Mouse (Mus musculus): ENCODE measurements at regions not wholly inside any gene's neighbourhood (a gene's known extent, or its start where the extent isn't known, plus 50 kb on each side); places are given as distances from the start of the nearest gene placed in this dataset.

- Histone ChIP-seq H3K4me3 (replicated peaks; ENCODE audit: low read depth, low read length) (no peak overlapping the region), H3K27me3 (ENCODE audit: insufficient read depth, low read length) (no peaks in the 10 kb centered on the region), H3K27ac (no peak overlapping the region), H3K9me3 (replicated peaks; ENCODE audit: low read length) (no peaks in the 10 kb centered on the region), H3K36me3 (ENCODE audit: insufficient read depth, low read length) (no peaks in the 10 kb centered on the region), H3K4me1 (replicated peaks; ENCODE audit: insufficient read depth, low read length) (no peaks in the 10 kb centered on the region), H3K9ac (ENCODE audit: low read depth, low read length) (no peak overlapping the region), H3K4me2 (ENCODE audit: low read length) (no peak overlapping the region)
- ATAC-seq (replicated peaks; ENCODE audit: low FRiP score, low read depth) (peak; percentile 65; the same call in 1 of the 2 replicates), DNase-seq (ENCODE audit: low spot score) (peak; percentile 89)
- WGBS: 27% methylated on average over 6 of the region's 6 CpGs
- no peak for TF ChIP-seq CTCF (IDR thresholded peaks at IDR 0.05; ENCODE audit: low read depth)
Observed at GRCm38 (mm10) chr15:63442146-63442780, 402.7 kb downstream of the Gsdmc2 start.

DNA sequence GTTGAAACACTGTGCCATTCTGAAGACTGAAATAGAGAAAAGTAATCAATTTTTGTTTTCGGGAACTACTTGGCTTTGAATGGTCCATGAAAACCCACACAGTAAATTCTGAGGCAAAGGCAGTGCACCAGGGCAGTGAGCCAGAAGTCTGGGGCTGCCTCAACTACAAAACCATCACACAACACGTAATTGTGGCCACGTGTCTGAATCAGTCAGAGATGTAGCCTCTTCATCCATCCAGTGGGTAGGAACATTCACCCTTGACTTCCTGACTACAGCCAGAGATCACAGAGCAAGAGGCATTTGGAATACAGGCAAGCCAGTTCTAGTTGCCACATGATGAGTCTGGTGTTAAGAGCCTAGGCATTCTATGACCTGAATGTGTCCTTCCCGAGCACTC, 432.3 kb downstream of the Gsdmc2 start:
- H3K27ac ChIP-seq: no peak overlapping the region
- 71% methylated on average over 4 of the region's 4 CpGs for WGBS
- no peak overlapping the region for H3K4me3 ChIP-seq (replicated peaks; ENCODE audit: low read depth, low read length)

DNA sequence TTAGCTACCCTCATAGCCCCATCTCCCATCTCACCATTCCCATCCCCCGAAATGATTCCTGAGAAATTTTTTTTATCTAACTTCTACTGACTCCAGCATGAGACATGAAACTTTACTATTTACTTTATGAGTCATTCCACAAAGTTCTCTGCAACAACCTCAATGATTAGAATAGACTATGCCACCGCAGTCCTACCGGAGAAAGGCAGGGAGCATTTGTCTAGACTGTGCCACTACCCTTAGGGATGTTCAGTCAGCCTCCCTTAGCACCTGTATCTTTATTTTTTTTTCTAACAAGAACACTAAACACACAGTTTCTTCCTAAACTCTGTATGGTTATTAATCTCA, 433.2 kb downstream of the Gsdmc2 start:
- H3K27ac ChIP-seq: no peak overlapping the region
- DNase-seq (ENCODE audit: low spot score): peak; percentile 52

More for the DNA sequence above, 432.3 kb downstream of the Gsdmc2 start:
- ATAC-seq (replicated peaks; ENCODE audit: low FRiP score, low read depth) (no peak), DNase-seq (ENCODE audit: low spot score) (no peak)
- no peak overlapping the region for H3K9ac ChIP-seq (ENCODE audit: low read depth, low read length)
- TF ChIP-seq CTCF (IDR thresholded peaks at IDR 0.05; ENCODE audit: low read depth): no peak
- H3K9me3 ChIP-seq (replicated peaks; ENCODE audit: low read length): no peaks in the 10 kb centered on the region
- no peaks in the 10 kb centered on the region for H3K27me3 ChIP-seq (ENCODE audit: insufficient read depth, low read length)
- no peaks in the 10 kb centered on the region for H3K36me3 ChIP-seq (ENCODE audit: insufficient read depth, low read length)
- no peaks in the 10 kb centered on the region for H3K4me1 ChIP-seq (replicated peaks; ENCODE audit: insufficient read depth, low read length)
- no peak overlapping the region for H3K4me2 ChIP-seq (ENCODE audit: low read length)

GRCm38 (mm10) chr15:63410994-63411770, 433.8 kb downstream of the Gsdmc2 start:
- H3K4me2 ChIP-seq (ENCODE audit: low read length): peak overlapping the region; percentile 17; the same call in 1 of the 2 replicates
- no peaks in the 10 kb centered on the region for H3K36me3 ChIP-seq (ENCODE audit: insufficient read depth, low read length)
- no peaks in the 10 kb centered on the region for H3K4me1 ChIP-seq (replicated peaks; ENCODE audit: insufficient read depth, low read length)
- H3K9me3 ChIP-seq (replicated peaks; ENCODE audit: low read length): no peaks in the 10 kb centered on the region
- peak; percentile 77 for DNase-seq (ENCODE audit: low spot score)
- no peaks in the 10 kb centered on the region for H3K27me3 ChIP-seq (ENCODE audit: insufficient read depth, low read length)
- TF ChIP-seq CTCF (IDR thresholded peaks at IDR 0.05; ENCODE audit: low read depth): no peak
- whole genome bisulfite sequencing: 40% methylated on average over 11 of the region's 11 CpGs
- H3K27ac ChIP-seq: no peak overlapping the region
- no peak overlapping the region for H3K4me3 ChIP-seq (replicated peaks; ENCODE audit: low read depth, low read length)
- ATAC-seq (replicated peaks; ENCODE audit: low FRiP score, low read depth): no peak; the same call in 1 of the 2 replicates
- no peak overlapping the region for H3K9ac ChIP-seq (ENCODE audit: low read depth, low read length)

More for the DNA sequence above, 433.2 kb downstream of the Gsdmc2 start:
- no peak overlapping the region for H3K4me3 ChIP-seq (replicated peaks; ENCODE audit: low read depth, low read length)
- no peaks in the 10 kb centered on the region for H3K36me3 ChIP-seq (ENCODE audit: insufficient read depth, low read length)
- TF ChIP-seq CTCF (IDR thresholded peaks at IDR 0.05; ENCODE audit: low read depth): no peak
- H3K9ac ChIP-seq (ENCODE audit: low read depth, low read length): no peak overlapping the region
- no peak; the same call in 1 of the 2 replicates for ATAC-seq (replicated peaks; ENCODE audit: low FRiP score, low read depth)
- no peaks in the 10 kb centered on the region for H3K4me1 ChIP-seq (replicated peaks; ENCODE audit: insufficient read depth, low read length)
- WGBS: 54% methylated on average over 3 of the region's 3 CpGs
- no peaks in the 10 kb centered on the region for H3K9me3 ChIP-seq (replicated peaks; ENCODE audit: low read length)
- no peak overlapping the region for H3K4me2 ChIP-seq (ENCODE audit: low read length)
- no peaks in the 10 kb centered on the region for H3K27me3 ChIP-seq (ENCODE audit: insufficient read depth, low read length)

DNA sequence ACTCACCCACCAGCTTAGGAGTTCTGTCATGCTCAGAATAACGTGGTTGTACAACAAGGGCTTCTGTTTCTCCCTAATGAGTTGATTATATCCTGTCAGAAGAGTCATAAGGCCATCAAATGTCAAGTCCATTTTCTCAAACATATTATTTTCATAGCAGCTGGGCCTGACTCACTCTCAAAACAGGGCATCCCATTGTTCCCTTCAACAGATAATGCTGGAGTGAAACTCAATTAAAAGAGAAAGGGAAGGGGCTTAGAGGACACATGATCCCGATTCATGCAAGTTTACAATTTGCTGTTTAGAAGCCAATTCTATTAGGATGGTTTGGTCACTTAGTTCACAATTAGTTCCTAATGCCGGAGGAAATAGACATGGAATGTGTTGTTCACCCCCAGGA, 444.5 kb downstream of the Gsdmc2 start:
- Histone ChIP-seq H3K9ac (ENCODE audit: low read depth, low read length) (no peak overlapping the region), H3K4me2 (ENCODE audit: low read length) (no peak overlapping the region), H3K4me3 (replicated peaks; ENCODE audit: low read depth, low read length) (no peak overlapping the region), H3K27me3 (ENCODE audit: insufficient read depth, low read length) (no peaks in the 10 kb centered on the region), H3K27ac (no peak overlapping the region), H3K9me3 (replicated peaks; ENCODE audit: low read length) (no peaks in the 10 kb centered on the region), H3K4me1 (replicated peaks; ENCODE audit: insufficient read depth, low read length) (no peaks in the 10 kb centered on the region), H3K36me3 (ENCODE audit: insufficient read depth, low read length) (no peaks in the 10 kb centered on the region)
- no peak for ATAC-seq (replicated peaks; ENCODE audit: low FRiP score, low read depth)
- 72% methylated on average over 3 of the region's 3 CpGs for WGBS
- no peak for DNase-seq (ENCODE audit: low spot score)
- no peak for TF ChIP-seq CTCF (IDR thresholded peaks at IDR 0.05; ENCODE audit: low read depth)

DNA sequence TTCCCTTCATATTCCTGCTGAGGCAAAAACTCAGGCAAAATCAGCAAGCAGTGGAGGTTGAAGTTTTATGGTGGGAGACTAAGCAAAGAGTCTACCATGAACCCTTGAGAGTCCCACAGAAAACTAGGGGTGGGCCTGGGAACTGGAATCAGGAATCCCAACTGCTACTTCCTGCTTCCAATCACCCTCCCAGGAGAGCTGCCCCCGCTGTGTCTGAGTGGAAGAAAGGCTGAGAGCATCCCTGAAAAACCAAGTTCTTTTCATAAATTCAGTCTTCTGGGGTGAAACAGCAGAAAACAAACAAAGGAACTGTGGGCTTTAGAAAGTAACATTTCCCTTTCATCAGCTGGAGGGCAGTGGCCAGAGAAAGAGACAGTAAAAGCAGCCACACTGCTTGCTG, 445.0 kb downstream of the Gsdmc2 start:
- Histone ChIP-seq H3K36me3 (ENCODE audit: insufficient read depth, low read length) (no peaks in the 10 kb centered on the region), H3K4me3 (replicated peaks; ENCODE audit: low read depth, low read length) (no peak overlapping the region), H3K27ac (no peak overlapping the region), H3K9ac (ENCODE audit: low read depth, low read length) (no peak overlapping the region), H3K9me3 (replicated peaks; ENCODE audit: low read length) (no peaks in the 10 kb centered on the region), H3K27me3 (ENCODE audit: insufficient read depth, low read length) (no peaks in the 10 kb centered on the region), H3K4me2 (ENCODE audit: low read length) (no peak overlapping the region), H3K4me1 (replicated peaks; ENCODE audit: insufficient read depth, low read length) (no peaks in the 10 kb centered on the region)
- no peak for ATAC-seq (replicated peaks; ENCODE audit: low FRiP score, low read depth)
- DNase-seq (ENCODE audit: low spot score): no peak
- TF ChIP-seq CTCF (IDR thresholded peaks at IDR 0.05; ENCODE audit: low read depth): no peak
- WGBS: 65% methylated on average over 1 of the region's 1 CpGs
